Mouse (Mus musculus): Measurements from ENCODE around the gene Tcte2. TPM values are rescaled to one million over a fixed set of nuclear protein-coding genes. Genes with fewer than 3 reads are reported as not detected.
A peak's percentile ranks its signal among the peaks of the same experiment; 100 is the strongest.

The Tcte2 gene
- polyA plus RNA-seq, 1 experiment, result 5.1 TPM

GRCm38 (mm10) chr17:13699716-13700115 lies 61.9 kb downstream of the Tcte2 start:
- WGBS, result 46% methylated on average over 7 of the region's 7 CpGs
- peak; percentile 81 for DNase-seq
- Histone ChIP-seq H3K27ac (ENCODE audit: insufficient read depth, low read depth, low read length) (peak overlapping the region; percentile 66), H3K36me3 (ENCODE audit: control insufficient read depth, insufficient read depth, low read length) (no peaks in the 10 kb centered on the region), H3K27me3 (replicated peaks; ENCODE audit: control insufficient read depth, insufficient read depth, low read length) (no peaks in the 10 kb centered on the region), H3K4me3 (ENCODE audit: insufficient read depth, low read depth, low read length) (no peak overlapping the region), H3K4me1 (ENCODE audit: control insufficient read depth, insufficient read depth, low read length) (peaks cover 12% of the 10 kb centered on the region)
- TF ChIP-seq CTCF (conservative IDR thresholded peaks at IDR 0.05; ENCODE audit: insufficient read depth, insufficient read length, low read depth, low read length) (no peak), POLR2A (IDR thresholded peaks at IDR 0.05; ENCODE audit: low read depth, low read length) (no peak)

- no peak overlapping the region for H3K4me3 ChIP-seq (ENCODE audit: insufficient read depth, low read depth, low read length)
- WGBS, result 96% methylated on average over 4 of the region's 4 CpGs
- peaks cover 12% of the 10 kb centered on the region for H3K4me1 ChIP-seq (ENCODE audit: control insufficient read depth, insufficient read depth, low read length)
These were observed 63.4 kb downstream of the Tcte2 start for GRCm38 (mm10) chr17:13698194-13698593.

GRCm38 (mm10) chr17:13697646-13698045 lies 64.0 kb downstream of the Tcte2 start:
- Histone ChIP-seq H3K4me1 (ENCODE audit: control insufficient read depth, insufficient read depth, low read length) (peaks cover 12% of the 10 kb centered on the region), H3K27me3 (replicated peaks; ENCODE audit: control insufficient read depth, insufficient read depth, low read length) (no peaks in the 10 kb centered on the region), H3K27ac (ENCODE audit: insufficient read depth, low read depth, low read length) (no peak overlapping the region), H3K36me3 (ENCODE audit: control insufficient read depth, insufficient read depth, low read length) (no peaks in the 10 kb centered on the region), H3K4me3 (ENCODE audit: insufficient read depth, low read depth, low read length) (no peak overlapping the region)
- DNase-seq, result no peak
- 52% methylated on average over 2 of the region's 2 CpGs for WGBS
- TF ChIP-seq CTCF (conservative IDR thresholded peaks at IDR 0.05; ENCODE audit: insufficient read depth, insufficient read length, low read depth, low read length), result no peak

More at GRCm38 (mm10) chr17:13698194-13698593, 63.4 kb downstream of the Tcte2 start:
- Histone ChIP-seq H3K27me3 (replicated peaks; ENCODE audit: control insufficient read depth, insufficient read depth, low read length) (no peaks in the 10 kb centered on the region), H3K27ac (ENCODE audit: insufficient read depth, low read depth, low read length) (no peak overlapping the region), H3K36me3 (ENCODE audit: control insufficient read depth, insufficient read depth, low read length) (no peaks in the 10 kb centered on the region)
- DNase-seq, result no peak
- TF ChIP-seq CTCF (conservative IDR thresholded peaks at IDR 0.05; ENCODE audit: insufficient read depth, insufficient read length, low read depth, low read length) (no peak), POLR2A (IDR thresholded peaks at IDR 0.05; ENCODE audit: low read depth, low read length) (no peak)

- no peak for DNase-seq
- Histone ChIP-seq H3K4me1 (ENCODE audit: control insufficient read depth, insufficient read depth, low read length) (peaks cover 12% of the 10 kb centered on the region), H3K27ac (ENCODE audit: insufficient read depth, low read depth, low read length) (no peak overlapping the region), H3K27me3 (replicated peaks; ENCODE audit: control insufficient read depth, insufficient read depth, low read length) (no peaks in the 10 kb centered on the region), H3K4me3 (ENCODE audit: insufficient read depth, low read depth, low read length) (no peak overlapping the region), H3K36me3 (ENCODE audit: control insufficient read depth, insufficient read depth, low read length) (no peaks in the 10 kb centered on the region)
- WGBS, result 65% methylated on average over 5 of the region's 5 CpGs
- TF ChIP-seq POLR2A (IDR thresholded peaks at IDR 0.05; ENCODE audit: low read depth, low read length) (no peak), CTCF (conservative IDR thresholded peaks at IDR 0.05; ENCODE audit: insufficient read depth, insufficient read length, low read depth, low read length) (no peak)
These were observed 65.7 kb downstream of the Tcte2 start for GRCm38 (mm10) chr17:13695881-13696280.

GRCm38 (mm10) chr17:13695211-13695610 lies 66.4 kb downstream of the Tcte2 start:
- Histone ChIP-seq H3K4me3 (ENCODE audit: insufficient read depth, low read depth, low read length) (no peak overlapping the region), H3K36me3 (ENCODE audit: control insufficient read depth, insufficient read depth, low read length) (no peaks in the 10 kb centered on the region), H3K27ac (ENCODE audit: insufficient read depth, low read depth, low read length) (no peak overlapping the region), H3K27me3 (replicated peaks; ENCODE audit: control insufficient read depth, insufficient read depth, low read length) (no peaks in the 10 kb centered on the region), H3K4me1 (ENCODE audit: control insufficient read depth, insufficient read depth, low read length) (peaks cover 7% of the 10 kb centered on the region)
- no peak for DNase-seq
- no peak for TF ChIP-seq CTCF (conservative IDR thresholded peaks at IDR 0.05; ENCODE audit: insufficient read depth, insufficient read length, low read depth, low read length)
- WGBS, result 98% methylated on average over 2 of the region's 2 CpGs

- H3K4me3 ChIP-seq (ENCODE audit: insufficient read depth, low read depth, low read length), result no peak overlapping the region
- no peak for DNase-seq
- H3K36me3 ChIP-seq (ENCODE audit: control insufficient read depth, insufficient read depth, low read length), result no peaks in the 10 kb centered on the region
- no peak overlapping the region for H3K27ac ChIP-seq (ENCODE audit: insufficient read depth, low read depth, low read length)
- TF ChIP-seq CTCF (conservative IDR thresholded peaks at IDR 0.05; ENCODE audit: insufficient read depth, insufficient read length, low read depth, low read length), result no peak
- no peak for TF ChIP-seq POLR2A (IDR thresholded peaks at IDR 0.05; ENCODE audit: low read depth, low read length)
- WGBS, result 96% methylated on average over 1 of the region's 1 CpGs
- H3K27me3 ChIP-seq (replicated peaks; ENCODE audit: control insufficient read depth, insufficient read depth, low read length), result no peaks in the 10 kb centered on the region
- no peaks in the 10 kb centered on the region for H3K4me1 ChIP-seq (ENCODE audit: control insufficient read depth, insufficient read depth, low read length)
These were observed 67.4 kb downstream of the Tcte2 start for GRCm38 (mm10) chr17:13694181-13694580.

- no peaks in the 10 kb centered on the region for H3K36me3 ChIP-seq (ENCODE audit: control insufficient read depth, insufficient read depth, low read length)
- H3K4me3 ChIP-seq (ENCODE audit: insufficient read depth, low read depth, low read length), result no peak overlapping the region
- peak; percentile 85 for DNase-seq
- H3K27me3 ChIP-seq (replicated peaks; ENCODE audit: control insufficient read depth, insufficient read depth, low read length), result no peaks in the 10 kb centered on the region
- no peak overlapping the region for H3K27ac ChIP-seq (ENCODE audit: insufficient read depth, low read depth, low read length)
- TF ChIP-seq CTCF (conservative IDR thresholded peaks at IDR 0.05; ENCODE audit: insufficient read depth, insufficient read length, low read depth, low read length), result no peak
- TF ChIP-seq POLR2A (IDR thresholded peaks at IDR 0.05; ENCODE audit: low read depth, low read length), result no peak
- WGBS, result 61% methylated on average over 1 of the region's 1 CpGs
- H3K4me1 ChIP-seq (ENCODE audit: control insufficient read depth, insufficient read depth, low read length), result peaks cover 7% of the 10 kb centered on the region; the same call in 1 of the 2 replicates
These were observed 74.0 kb downstream of the Tcte2 start for GRCm38 (mm10) chr17:13687656-13688055.

GRCm38 (mm10) chr17:13687086-13687485 lies 74.5 kb downstream of the Tcte2 start:
- Histone ChIP-seq H3K27ac (ENCODE audit: insufficient read depth, low read depth, low read length) (no peak overlapping the region), H3K27me3 (replicated peaks; ENCODE audit: control insufficient read depth, insufficient read depth, low read length) (no peaks in the 10 kb centered on the region), H3K4me1 (ENCODE audit: control insufficient read depth, insufficient read depth, low read length) (peaks cover 9% of the 10 kb centered on the region; the same call in 1 of the 2 replicates), H3K4me3 (ENCODE audit: insufficient read depth, low read depth, low read length) (no peak overlapping the region), H3K36me3 (ENCODE audit: control insufficient read depth, insufficient read depth, low read length) (no peaks in the 10 kb centered on the region)
- WGBS, result 70% methylated on average over 4 of the region's 4 CpGs
- TF ChIP-seq CTCF (conservative IDR thresholded peaks at IDR 0.05; ENCODE audit: insufficient read depth, insufficient read length, low read depth, low read length), result no peak
- TF ChIP-seq POLR2A (IDR thresholded peaks at IDR 0.05; ENCODE audit: low read depth, low read length), result no peak
- DNase-seq, result no peak
